Mouse (Mus musculus) thymus, adult 2 months (tissue): Measurements from ENCODE around the gene Ephx1.

Experiments
- CTCF ChIP-seq: fragments of 200-500 bp; IDR thresholded peaks from 2 replicates; pipeline ENCODE4 v1.5.1; 2012; ENCODE audit warnings: mild to moderate bottlenecking, control low read depth, low read length, moderate library complexity, borderline replicate concordance; ENCODE audit not compliant: control insufficient read depth, poor library complexity, insufficient read depth; ENCODE audit errors: extremely low read depth
- POLR2A ChIP-seq: fragments of 200-500 bp; IDR thresholded peaks from 2 replicates; pipeline ENCODE4 v1.6.1; 2012; ENCODE audit warnings: mild to moderate bottlenecking, low read length, control low read depth, moderate library complexity; ENCODE audit not compliant: control insufficient read depth, poor library complexity, insufficient read depth; ENCODE audit errors: extremely low read depth

- TF ChIP-seq CTCF (no peak), POLR2A (peak; percentile 35; the same call in 1 of the 2 replicates)
These were observed 78.3 kb downstream of the Ephx1 start, which contains the start of gene Tmem63a for GRCm38 (mm10) chr1:180942166-180943031.
